Mouse (Mus musculus) lung, embryonic 16.5 days (tissue): ENCODE results near the gene Stub1. TPM values are rescaled to one million over a fixed set of nuclear protein-coding genes. Genes with fewer than 3 reads are reported as not detected.

Experiments
- ATAC-seq: fragments of 200-750 bp; cut with Nextera tagmentation; 2 replicates; pipeline ENCODE4 v1.8.0; 2017; ENCODE audit warnings: low read depth, mild to moderate bottlenecking, moderate library complexity
- H3K27ac ChIP-seq: fragments of 300-500 bp; sonication (generic); 2 replicates; pipeline ENCODE4 v1.5.1; 2014; ENCODE audit warnings: mild to moderate bottlenecking, control low read depth, low read length
- H3K27me3 ChIP-seq: fragments of 300-500 bp; sonication (generic); 2 replicates; pipeline ENCODE4 v1.6.1; 2014; ENCODE audit warnings: low read depth, low read length, mixed read lengths; ENCODE audit not compliant: control insufficient read depth, insufficient read depth
- H3K36me3 ChIP-seq: fragments of 300-500 bp; sonication (generic); 2 replicates; pipeline ENCODE4 v1.6.1; 2014; ENCODE audit warnings: low read length; ENCODE audit not compliant: control insufficient read depth, insufficient read depth
- H3K4me1 ChIP-seq: fragments of 300-500 bp; sonication (generic); replicated peaks from 2 replicates; pipeline ENCODE4 v1.6.1; 2014; ENCODE audit warnings: low read length, mixed read lengths; ENCODE audit not compliant: control insufficient read depth, insufficient read depth
- H3K4me2 ChIP-seq: fragments of 300-500 bp; sonication (generic); 2 replicates; pipeline ENCODE4 v1.6.1; 2014; ENCODE audit warnings: low read depth, low read length, control low read depth
- H3K4me3 ChIP-seq: fragments of 300-500 bp; sonication (generic); 2 replicates; pipeline ENCODE4 v1.5.1; 2014; ENCODE audit warnings: mild to moderate bottlenecking, low read length, control low read depth
- H3K9ac ChIP-seq: fragments of 300-500 bp; sonication (generic); 2 replicates; pipeline ENCODE4 v1.6.1; 2014; ENCODE audit warnings: low read length, control low read depth
- H3K9me3 ChIP-seq: fragments of 300-500 bp; sonication (generic); 2 replicates; pipeline ENCODE4 v1.6.1; 2016; ENCODE audit warnings: low read length; ENCODE audit not compliant: control insufficient read depth
- WGBS: fragments of 180-500 bp; shearing (Covaris S2); extraction: QIAGEN DNeasy Blood & Tissue Kit; methylation state at CpG from one replicate; pipeline ENCODE4 v1.1.7; 2014; 5-methylcytosine and 5-hydroxymethylcytosine counted together
- polyA plus RNA-seq: library from polyadenylated mRNA; unstranded; fragments of >200 nt; fragmentation: Nextera tagmentation; extraction: Ambion mirVana; gene quantifications from 2 replicates; pipeline ENCODE4 v1.2.1, GENCODE M21; 2015

Gene Stub1
- polyA plus RNA-seq, 1 experiment from 2014 or later = 316 TPM

DNA sequence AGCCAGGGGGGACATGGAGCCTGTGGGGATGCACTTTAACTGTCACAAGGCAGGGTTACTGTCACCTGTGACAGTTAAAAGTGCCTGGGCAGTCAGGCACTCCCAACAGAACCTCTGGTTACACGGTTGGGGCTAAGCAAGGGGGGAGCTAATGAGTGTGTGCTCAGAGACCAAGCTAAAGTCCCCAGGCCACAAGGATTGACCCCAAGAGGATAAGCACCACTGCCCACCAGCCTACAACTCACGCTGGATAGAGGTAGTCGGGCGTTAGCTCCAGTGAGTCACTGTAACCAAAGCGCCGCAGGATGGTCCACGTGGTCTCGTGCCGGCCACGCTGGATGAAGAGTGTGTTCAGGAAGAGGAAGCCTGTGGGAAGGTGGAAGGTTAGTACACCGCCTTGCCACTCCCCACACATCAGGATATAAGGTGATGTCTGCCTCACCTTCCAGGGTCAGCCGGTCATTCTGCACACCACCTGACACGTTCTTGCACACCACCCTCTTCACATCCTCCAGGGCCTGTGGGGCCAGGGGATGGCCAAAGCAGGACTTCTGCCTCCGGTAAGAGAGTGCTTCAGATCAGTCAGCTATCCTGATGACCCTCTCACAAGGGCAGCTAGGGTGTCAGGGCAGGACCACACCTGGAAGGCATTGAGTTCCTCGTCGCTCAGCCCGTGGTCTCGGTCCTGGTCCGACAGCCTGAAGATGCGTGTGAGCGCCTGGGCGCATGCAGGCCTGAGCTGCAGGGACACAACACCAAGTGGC, 8.1 kb upstream of the Stub1 start, which contains the start of gene Gm20683:
Gene Gm20683, minus strand, starts transcription at position 647 of the 764 bp plus-strand sequence.
- no peaks in the 10 kb centered on the region for H3K9me3 ChIP-seq
- peaks cover 31% of the 10 kb centered on the region for H3K36me3 ChIP-seq
- no peak within 1 kb of the TSS for H3K9ac ChIP-seq
- no peaks in the 10 kb centered on the region for H3K27me3 ChIP-seq
- no peak within 1 kb of the TSS for H3K4me2 ChIP-seq
- no peak within 1 kb of the TSS for H3K4me3 ChIP-seq
- ATAC-seq = no peak
- 85% methylated on average over 22 of the region's 22 CpGs for WGBS
- H3K27ac ChIP-seq = no peak within 1 kb of the TSS
- H3K4me1 ChIP-seq = peaks cover 22% of the 10 kb centered on the region

DNA sequence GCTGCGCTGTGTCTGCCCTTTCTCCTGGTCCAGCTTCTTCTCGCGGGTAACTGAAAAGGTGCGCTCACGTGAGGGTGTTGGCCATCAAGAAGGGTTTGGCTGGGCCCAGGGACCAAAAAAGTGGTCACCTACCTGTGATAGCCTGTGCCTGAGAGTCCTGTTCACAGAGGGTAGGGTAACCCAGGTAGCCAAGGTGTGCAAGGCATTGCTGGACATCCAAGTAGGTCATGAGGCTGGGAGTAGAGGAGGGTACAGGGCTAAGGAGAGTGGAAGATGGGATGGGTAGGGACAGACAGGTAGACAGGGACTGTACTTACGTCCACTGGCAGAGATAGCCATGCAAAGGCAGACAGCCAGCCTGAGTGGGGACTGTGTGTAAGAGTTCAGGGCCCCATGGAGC, 7.3 kb upstream of the Stub1 start:
- 95% methylated on average over 6 of the region's 6 CpGs for WGBS
- H3K9me3 ChIP-seq = no peaks in the 10 kb centered on the region
- no peak overlapping the region for H3K27ac ChIP-seq
- no peaks in the 10 kb centered on the region for H3K27me3 ChIP-seq
- H3K36me3 ChIP-seq = peaks cover 31% of the 10 kb centered on the region
- no peak for ATAC-seq
- no peak overlapping the region for H3K4me3 ChIP-seq
- H3K4me1 ChIP-seq = peaks cover 28% of the 10 kb centered on the region
- no peak overlapping the region for H3K9ac ChIP-seq
- H3K4me2 ChIP-seq = no peak overlapping the region

DNA sequence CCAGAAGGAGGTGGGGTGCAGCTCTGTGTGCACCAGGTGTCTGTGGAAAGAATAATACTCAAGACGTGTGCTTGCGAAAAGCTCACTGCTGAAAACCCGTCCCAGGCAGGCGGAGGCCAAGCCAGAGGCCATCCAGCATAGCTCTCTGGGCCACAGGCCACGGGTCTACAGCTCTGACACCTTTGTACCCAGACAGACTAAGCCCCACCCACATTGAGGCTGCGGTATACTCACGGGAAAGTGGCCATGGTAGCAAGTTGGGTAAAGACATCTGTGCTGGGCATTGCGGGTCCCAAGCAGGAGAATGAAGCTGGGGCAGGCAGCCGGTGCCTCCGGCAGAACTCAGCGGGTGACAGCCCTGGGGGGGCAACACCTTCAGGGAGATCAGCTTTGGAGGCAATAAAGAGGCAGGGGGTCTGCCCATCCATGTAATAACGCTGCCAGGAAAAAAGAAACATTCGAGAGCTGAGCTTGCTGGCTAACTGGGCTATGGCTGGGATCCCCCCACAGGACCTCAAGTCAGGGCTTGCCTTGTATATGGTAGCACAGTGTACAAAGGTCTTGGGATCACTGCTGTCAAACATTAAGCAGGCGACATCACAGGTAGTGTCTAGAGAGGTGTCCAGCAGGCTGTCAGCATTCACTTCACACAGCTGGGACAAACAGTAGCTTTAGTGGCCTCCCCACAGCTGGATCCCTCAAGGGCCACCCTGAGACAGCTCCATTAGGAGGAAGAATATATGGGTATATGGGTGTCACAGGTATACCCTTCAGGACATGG, 6.4 kb upstream of the Stub1 start:
- ATAC-seq = no peak
- peaks cover 32% of the 10 kb centered on the region for H3K4me1 ChIP-seq
- 82% methylated on average over 14 of the region's 14 CpGs for WGBS

DNA sequence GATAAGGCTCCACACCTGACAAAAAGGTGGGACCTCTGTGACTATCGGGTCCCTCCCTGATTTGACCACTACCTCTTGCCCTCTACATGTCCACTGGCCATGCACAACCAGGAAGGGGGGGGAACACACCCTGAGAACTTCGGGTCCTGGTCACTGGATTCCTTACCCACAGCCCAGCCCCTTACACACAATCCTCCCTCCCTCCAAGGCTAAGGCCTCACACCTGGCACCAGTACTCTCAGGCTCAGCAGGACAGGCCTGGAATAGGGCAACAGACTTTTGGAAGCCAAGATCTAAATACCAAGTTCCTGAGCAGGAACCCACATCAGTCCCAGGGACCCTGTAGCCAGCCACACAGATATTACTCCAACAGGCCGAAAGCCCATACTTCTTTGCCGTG, 5.7 kb upstream of the Stub1 start:
- Histone ChIP-seq H3K27ac (no peak overlapping the region), H3K4me3 (no peak overlapping the region), H3K36me3 (peaks cover 31% of the 10 kb centered on the region), H3K4me2 (no peak overlapping the region), H3K9ac (no peak overlapping the region), H3K27me3 (no peaks in the 10 kb centered on the region), H3K9me3 (no peaks in the 10 kb centered on the region), H3K4me1 (peaks cover 40% of the 10 kb centered on the region)
- 80% methylated on average over 4 of the region's 4 CpGs for WGBS
- ATAC-seq = no peak

More for the DNA sequence above, 6.4 kb upstream of the Stub1 start:
- no peak overlapping the region for H3K27ac ChIP-seq
- H3K27me3 ChIP-seq = no peaks in the 10 kb centered on the region
- H3K36me3 ChIP-seq = peaks cover 31% of the 10 kb centered on the region
- no peaks in the 10 kb centered on the region for H3K9me3 ChIP-seq
- no peak overlapping the region for H3K4me2 ChIP-seq
- H3K9ac ChIP-seq = no peak overlapping the region
- no peak overlapping the region for H3K4me3 ChIP-seq

DNA sequence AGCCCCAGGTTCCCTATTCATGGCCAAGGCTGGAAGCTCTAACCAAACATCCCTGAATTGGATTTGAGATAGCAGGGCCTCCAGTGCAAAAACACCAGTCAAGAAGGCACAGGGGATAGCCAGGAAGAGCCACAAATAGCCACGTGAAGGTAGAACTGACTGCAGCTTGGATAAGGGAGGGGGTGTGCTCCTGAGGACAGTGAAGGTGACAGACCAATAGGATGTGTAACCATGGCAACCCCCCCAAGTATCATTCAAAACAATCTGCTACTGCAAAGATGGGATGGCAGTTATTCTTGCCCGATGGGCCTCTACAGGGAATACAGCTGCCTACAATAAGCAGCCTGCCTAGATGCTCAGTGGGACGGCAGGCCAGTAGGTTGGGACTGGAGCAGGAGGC, 4.3 kb upstream of the Stub1 start:
- H3K9ac ChIP-seq = no peak overlapping the region
- H3K4me3 ChIP-seq = no peak overlapping the region
- H3K27me3 ChIP-seq = no peaks in the 10 kb centered on the region
- H3K36me3 ChIP-seq = peaks cover 31% of the 10 kb centered on the region
- no peak for ATAC-seq
- WGBS = 47% methylated on average over 3 of the region's 3 CpGs
- peaks cover 34% of the 10 kb centered on the region for H3K4me1 ChIP-seq
- H3K9me3 ChIP-seq = no peaks in the 10 kb centered on the region
- H3K4me2 ChIP-seq = no peak overlapping the region
- H3K27ac ChIP-seq = no peak overlapping the region

DNA sequence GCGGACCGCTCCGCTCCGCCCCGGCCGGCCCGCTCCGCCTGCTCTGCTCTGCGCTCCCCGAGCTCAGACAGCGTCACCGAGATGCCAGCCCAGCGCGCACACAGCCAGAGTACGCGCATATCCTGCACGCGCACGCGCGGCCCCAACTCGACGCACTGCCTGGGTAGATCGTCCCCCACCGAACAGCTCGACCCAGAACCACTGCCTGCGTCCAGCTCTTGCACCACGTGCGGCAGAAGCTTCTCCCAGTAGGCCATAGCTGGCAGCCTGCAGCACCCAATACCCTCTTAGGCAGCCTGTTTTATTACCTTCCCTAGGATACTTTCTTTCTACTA, 3.8 kb upstream of the Stub1 start, which contains the start of gene Rhbdl1:
Gene Rhbdl1, minus strand, starts transcription at position 220 of the 335 bp plus-strand sequence.
- Histone ChIP-seq H3K27ac (no peak within 1 kb of the TSS), H3K9me3 (no peaks in the 10 kb centered on the region), H3K4me2 (peak within 1 kb of the TSS; percentile 70), H3K9ac (peak within 1 kb of the TSS; percentile 60), H3K36me3 (peaks cover 31% of the 10 kb centered on the region), H3K4me3 (peak within 1 kb of the TSS; percentile 40), H3K4me1 (peaks cover 35% of the 10 kb centered on the region), H3K27me3 (no peaks in the 10 kb centered on the region)
- under 1% methylated on average over 29 of the region's 29 CpGs for WGBS
- 0 out of 2 replicates have a peak, but pooled peaks have one; percentile 2 for ATAC-seq

DNA sequence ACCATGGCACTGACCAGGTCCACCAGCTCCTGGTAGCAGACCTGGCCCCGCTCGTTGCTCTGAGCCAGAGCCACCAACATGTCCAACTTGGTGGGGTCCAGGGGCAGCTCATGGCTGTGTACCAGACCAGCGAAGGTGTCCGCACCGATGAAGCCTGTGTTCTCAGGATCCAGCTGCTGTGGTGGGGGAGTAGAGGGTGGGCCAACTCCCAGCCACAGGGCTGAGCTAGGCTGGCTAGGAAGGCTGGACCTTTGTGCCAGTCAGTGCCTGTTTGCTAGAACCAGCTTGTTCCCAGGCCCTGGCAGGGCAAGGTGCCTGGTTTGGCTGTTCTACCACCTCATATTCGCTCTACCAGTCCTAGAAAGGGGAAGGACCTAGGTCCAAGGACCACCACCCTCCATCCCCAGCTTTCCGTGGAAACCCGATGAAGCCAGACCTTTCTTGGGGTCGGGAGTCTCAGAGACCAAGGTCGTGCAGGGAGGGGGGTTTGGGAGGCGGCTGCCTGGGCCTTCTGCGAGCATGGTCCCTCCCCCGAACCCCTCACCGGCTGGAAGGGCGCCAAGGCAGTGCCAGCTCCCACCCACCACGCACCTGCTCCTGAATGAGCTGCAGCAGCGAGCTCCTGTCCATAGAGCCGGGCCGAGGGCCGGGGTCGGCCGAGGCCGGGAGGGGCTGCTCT, 3.3 kb upstream of the Stub1 start:
- H3K4me1 ChIP-seq = peaks cover 40% of the 10 kb centered on the region
- peaks cover 27% of the 10 kb centered on the region for H3K36me3 ChIP-seq
- no peak overlapping the region for H3K27ac ChIP-seq
- 20% methylated on average over 23 of the region's 23 CpGs for WGBS
- peak overlapping the region; percentile 40 for H3K4me3 ChIP-seq
- ATAC-seq = no peak
- peak overlapping the region; percentile 70 for H3K4me2 ChIP-seq
- no peaks in the 10 kb centered on the region for H3K9me3 ChIP-seq
- no peaks in the 10 kb centered on the region for H3K27me3 ChIP-seq
- H3K9ac ChIP-seq = peak overlapping the region; percentile 60

DNA sequence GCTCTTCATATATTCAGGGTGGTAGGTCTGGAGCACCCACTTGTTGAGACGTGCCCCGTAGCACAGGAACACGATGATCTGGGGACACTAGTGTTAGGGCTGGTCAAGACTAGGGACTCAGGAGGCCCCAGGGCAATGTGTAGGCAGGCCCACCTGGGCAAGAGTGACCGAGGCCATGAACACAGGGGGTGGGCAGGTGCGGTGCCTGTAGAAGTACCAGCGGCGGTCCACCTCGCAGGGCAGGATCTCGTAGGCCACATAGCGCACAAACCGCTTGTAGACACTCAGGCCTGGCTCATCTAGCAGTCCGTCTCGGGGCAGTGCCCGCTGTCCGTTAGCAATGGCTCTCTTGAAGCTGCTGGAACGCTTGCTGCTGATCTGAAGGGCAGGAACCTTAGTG, 2.6 kb upstream of the Stub1 start:
- 86% methylated on average over 16 of the region's 16 CpGs for WGBS
- Histone ChIP-seq H3K9me3 (no peaks in the 10 kb centered on the region), H3K4me3 (no peak overlapping the region), H3K27me3 (no peaks in the 10 kb centered on the region), H3K27ac (no peak overlapping the region), H3K9ac (no peak overlapping the region), H3K36me3 (peaks cover 27% of the 10 kb centered on the region), H3K4me1 (peaks cover 48% of the 10 kb centered on the region), H3K4me2 (no peak overlapping the region)
- ATAC-seq = no peak

DNA sequence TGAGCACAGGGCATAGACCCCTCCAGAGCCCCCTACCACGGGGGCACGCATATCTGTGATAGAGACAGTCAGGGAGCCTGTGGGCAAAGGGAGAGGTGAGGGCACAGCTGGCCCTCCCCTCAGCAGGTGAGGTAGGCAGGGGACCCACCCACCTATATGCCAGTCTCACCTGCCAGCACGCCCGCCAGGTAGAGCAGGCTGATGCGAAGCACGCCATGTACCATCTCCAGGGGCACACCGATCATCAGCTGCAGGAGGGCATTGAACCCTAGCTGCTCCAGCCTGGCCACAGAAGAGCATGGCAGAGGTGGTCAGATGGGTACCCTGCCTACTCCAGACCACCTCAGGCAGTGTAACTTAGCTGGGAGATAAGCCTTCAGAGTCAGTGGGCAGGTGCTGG, 2.1 kb upstream of the Stub1 start:
- Histone ChIP-seq H3K4me1 (peaks cover 52% of the 10 kb centered on the region), H3K36me3 (peaks cover 28% of the 10 kb centered on the region), H3K4me2 (no peak overlapping the region)

More for the DNA sequence above, 2.1 kb upstream of the Stub1 start:
- Histone ChIP-seq H3K9ac (no peak overlapping the region), H3K27me3 (no peaks in the 10 kb centered on the region), H3K9me3 (no peaks in the 10 kb centered on the region), H3K27ac (no peak overlapping the region), H3K4me3 (no peak overlapping the region)
- 88% methylated on average over 7 of the region's 7 CpGs for WGBS
- ATAC-seq = no peak
